Mouse (Mus musculus) ES-Bruce4 (cell line): Measurements from ENCODE around the gene Abat.

ENCODE experiments used
- CTCF ChIP-seq: IDR thresholded peaks from one replicate; pipeline ENCODE4 v1.8.1; 2011; ENCODE audit warnings: low read depth, low read length
- POLR2A ChIP-seq: IDR thresholded peaks from one replicate; pipeline ENCODE4 v1.8.1; 2011; ENCODE audit warnings: low read length; ENCODE audit not compliant: insufficient read depth

DNA sequence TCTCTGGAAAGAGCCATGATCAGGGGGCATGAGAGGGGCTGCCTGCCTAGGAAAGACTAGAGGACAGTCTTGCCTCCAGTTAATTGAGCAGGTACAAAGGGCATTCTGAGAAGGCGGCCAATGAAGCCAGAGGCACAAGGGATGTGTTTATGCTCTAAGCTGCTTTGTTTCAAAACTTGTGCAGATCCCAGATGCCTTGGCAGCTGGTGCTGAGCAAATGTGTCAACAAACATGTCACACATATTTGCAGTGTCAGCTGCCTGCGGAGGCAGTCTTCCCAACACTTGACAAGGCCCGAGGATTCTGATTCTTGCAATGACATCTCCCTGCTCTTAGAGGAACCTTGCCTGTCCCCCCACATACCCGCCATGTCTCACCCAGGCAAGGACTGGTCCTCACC lies 82.2 kb downstream of the Abat start:
- TF ChIP-seq POLR2A, result no peak
- no peak for TF ChIP-seq CTCF
